Mouse (Mus musculus) limb, embryonic 13.5 days (tissue): ENCODE measurements around the gene Anks1b. TPM values are rescaled to one million over a fixed set of nuclear protein-coding genes. Genes with fewer than 3 reads are reported as not detected.

Experiments
- ATAC-seq: fragments of 200-750 bp; cut with Nextera tagmentation; 2 replicates; pipeline ENCODE4 v1.8.0; 2017; ENCODE audit warnings: low read depth, moderate number of reproducible peaks, moderate TSS enrichment; ENCODE audit not compliant: low FRiP score
- H3K27ac ChIP-seq: fragments of 300-500 bp; sonication (generic); 2 replicates; pipeline ENCODE4 v1.5.1; 2015; ENCODE audit warnings: inconsistent platforms, mild to moderate bottlenecking, moderate library complexity
- H3K27me3 ChIP-seq: fragments of 300-500 bp; sonication (generic); 2 replicates; pipeline ENCODE4 v1.6.1; 2015; ENCODE audit warnings: mild to moderate bottlenecking, inconsistent platforms
- H3K36me3 ChIP-seq: fragments of 300-500 bp; sonication (generic); 2 replicates; pipeline ENCODE4 v1.6.1; 2015; ENCODE audit warnings: inconsistent platforms, mild to moderate bottlenecking, moderate library complexity
- H3K4me1 ChIP-seq: fragments of 300-500 bp; sonication (generic); 2 replicates; pipeline ENCODE4 v1.6.1; 2015; ENCODE audit warnings: inconsistent platforms
- H3K4me2 ChIP-seq: fragments of 300-500 bp; sonication (generic); replicated peaks from 2 replicates; pipeline ENCODE4 v1.6.1; 2015; ENCODE audit warnings: inconsistent platforms, mild to moderate bottlenecking, moderate library complexity
- H3K4me3 ChIP-seq: fragments of 300-500 bp; sonication (generic); 2 replicates; pipeline ENCODE4 v1.5.1; 2015; ENCODE audit warnings: moderate library complexity, mild to moderate bottlenecking, inconsistent platforms
- H3K9ac ChIP-seq: fragments of 300-500 bp; sonication (generic); 2 replicates; pipeline ENCODE4 v1.6.1; 2015; ENCODE audit warnings: mild to moderate bottlenecking, inconsistent platforms
- H3K9me3 ChIP-seq: fragments of 300-500 bp; sonication (generic); 2 replicates; pipeline ENCODE4 v1.6.1; 2016; ENCODE audit warnings: inconsistent platforms
- WGBS: fragments of 180-500 bp; shearing (Covaris S2); methylation state at CpG from one replicate; pipeline ENCODE4 v1.1.7; 2015; 5-methylcytosine and 5-hydroxymethylcytosine counted together
- polyA plus RNA-seq: library from polyadenylated mRNA; unstranded; fragments of >200 nt; fragmentation: Nextera tagmentation; extraction: Ambion mirVana; gene quantifications from 2 replicates; pipeline ENCODE4 v1.2.1, GENCODE M21; 2015

Gene Anks1b
- polyA plus RNA-seq, 1 experiment from 2014 or later = 2.9 TPM

DNA sequence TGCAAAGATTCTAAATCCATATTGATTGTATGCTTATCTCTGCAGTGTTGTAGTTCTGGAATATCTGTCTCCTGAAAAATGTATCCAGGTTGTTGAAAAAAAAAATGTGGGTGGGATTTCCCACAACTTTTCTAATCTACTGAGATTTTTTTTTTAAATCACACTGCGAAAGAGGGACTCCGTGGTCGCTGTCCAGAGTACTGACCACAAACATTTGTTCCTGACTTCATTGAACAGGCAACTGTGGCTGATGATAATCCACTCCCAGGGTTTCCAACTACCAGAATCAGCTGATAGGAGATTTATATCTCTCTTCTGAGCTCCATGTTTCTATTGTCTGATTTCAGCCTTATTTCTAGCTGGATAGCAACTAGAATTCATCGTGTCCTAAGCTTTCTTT is 950.1 kb downstream of the Anks1b start:
- Histone ChIP-seq H3K36me3 (no peaks in the 10 kb centered on the region), H3K9ac (no peak overlapping the region), H3K4me3 (no peak overlapping the region), H3K27me3 (peaks cover 52% of the 10 kb centered on the region), H3K4me2 (no peak overlapping the region), H3K27ac (no peak overlapping the region), H3K4me1 (no peaks in the 10 kb centered on the region), H3K9me3 (no peaks in the 10 kb centered on the region)
- 10% methylated on average over 4 of the region's 4 CpGs for WGBS
- no peak for ATAC-seq

DNA sequence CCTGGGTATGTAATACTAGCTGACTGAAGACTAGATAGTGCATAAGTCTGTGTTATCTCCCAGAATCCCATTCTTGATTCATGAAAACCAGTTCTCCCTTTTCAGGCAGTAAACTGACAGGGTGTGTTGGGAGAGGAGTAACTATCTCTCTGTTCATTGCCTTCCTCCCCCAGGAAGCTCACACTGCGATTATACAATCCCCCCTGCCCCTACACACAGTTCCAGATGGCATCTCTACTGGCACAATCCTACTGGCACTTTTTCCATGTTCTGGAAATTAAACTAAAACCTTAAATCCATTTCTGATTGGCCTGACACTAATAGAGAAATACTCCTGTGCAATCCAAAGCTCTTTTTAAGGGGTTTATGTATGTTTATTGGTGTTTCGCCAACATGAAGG is 951.4 kb downstream of the Anks1b start:
- 85% methylated on average over 2 of the region's 2 CpGs for WGBS
- Histone ChIP-seq H3K9me3 (no peaks in the 10 kb centered on the region), H3K27me3 (peaks cover 55% of the 10 kb centered on the region), H3K36me3 (no peaks in the 10 kb centered on the region), H3K27ac (no peak overlapping the region), H3K9ac (no peak overlapping the region), H3K4me1 (peaks cover 4% of the 10 kb centered on the region; the same call in 1 of the 2 replicates), H3K4me2 (no peak overlapping the region), H3K4me3 (no peak overlapping the region)
- no peak for ATAC-seq

DNA sequence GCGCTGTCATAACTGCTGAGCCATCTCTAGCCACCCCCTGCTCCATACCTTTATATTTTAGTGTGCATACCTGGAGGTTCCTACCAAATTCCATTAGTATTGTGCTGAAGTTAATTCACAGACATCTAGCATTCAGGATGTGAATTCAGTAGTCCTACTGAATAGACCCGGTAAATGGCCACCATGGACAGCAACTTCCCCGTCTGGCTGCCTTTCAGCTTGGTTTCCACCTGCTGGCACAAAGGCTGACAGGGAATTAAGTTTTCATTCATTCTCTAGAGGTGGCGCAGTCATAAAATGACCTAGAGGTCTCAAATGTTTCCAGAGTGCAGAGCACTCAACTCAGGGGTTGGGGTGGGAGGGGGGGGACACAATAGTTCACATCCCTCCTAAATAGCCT is 953.6 kb downstream of the Anks1b start:
- Histone ChIP-seq H3K27ac (no peak overlapping the region), H3K27me3 (peaks cover 75% of the 10 kb centered on the region), H3K9ac (no peak overlapping the region), H3K36me3 (no peaks in the 10 kb centered on the region), H3K9me3 (no peaks in the 10 kb centered on the region), H3K4me3 (no peak overlapping the region), H3K4me1 (peaks cover 4% of the 10 kb centered on the region; the same call in 1 of the 2 replicates), H3K4me2 (no peak overlapping the region)
- no peak for ATAC-seq
- 14% methylated on average over 4 of the region's 4 CpGs for WGBS

DNA sequence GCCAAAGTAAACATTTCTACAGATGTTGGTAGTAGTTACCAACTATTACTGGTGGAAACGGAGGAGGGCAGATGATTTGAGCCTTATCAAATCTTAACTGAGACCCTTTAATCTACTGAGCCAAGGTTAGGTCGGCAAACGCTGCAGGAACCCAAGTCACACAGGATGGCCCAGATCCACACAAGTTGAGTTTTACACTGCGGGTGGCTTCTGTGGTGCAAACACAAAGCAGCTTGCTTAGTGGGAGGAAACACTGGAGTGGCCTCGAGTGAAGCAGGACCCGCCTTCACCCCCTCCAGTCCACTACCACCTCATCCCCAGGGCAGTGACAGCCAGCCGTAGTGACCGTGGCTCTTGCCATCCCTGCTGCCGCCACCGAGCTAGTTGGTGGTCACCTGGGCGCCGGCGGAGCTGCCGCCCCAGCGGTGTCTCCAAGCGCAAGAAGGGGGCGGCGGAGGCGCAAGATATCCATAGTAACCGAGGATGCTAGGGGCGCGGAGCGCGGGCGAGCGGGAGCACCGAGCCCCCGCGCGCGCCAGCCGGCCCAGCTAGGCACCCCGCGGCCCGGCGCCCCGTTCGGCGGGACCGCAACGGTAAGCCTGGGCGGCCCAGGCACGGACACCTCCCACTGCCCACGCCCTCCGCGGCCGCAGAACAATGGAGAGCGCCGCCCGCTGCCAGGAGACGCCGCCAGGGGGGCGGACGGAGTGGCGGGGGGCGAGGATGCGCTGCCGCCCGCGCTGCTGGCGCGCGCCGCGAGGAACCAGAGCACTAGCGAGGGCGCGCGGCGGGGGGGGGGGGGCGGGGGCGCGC is 955.5 kb downstream of the Anks1b start:
- H3K4me3 ChIP-seq = peak overlapping the region; percentile 59
- H3K4me1 ChIP-seq = peaks cover 4% of the 10 kb centered on the region; the same call in 1 of the 2 replicates
- no peaks in the 10 kb centered on the region for H3K36me3 ChIP-seq
- peaks cover 88% of the 10 kb centered on the region for H3K27me3 ChIP-seq
- no peaks in the 10 kb centered on the region for H3K9me3 ChIP-seq
- peak; percentile 70 for ATAC-seq
- peak overlapping the region; percentile 95 for H3K4me2 ChIP-seq
- H3K9ac ChIP-seq = peak overlapping the region; percentile 54
- H3K27ac ChIP-seq = no peak overlapping the region
- WGBS = 2% methylated on average over 41 of the region's 73 CpGs

DNA sequence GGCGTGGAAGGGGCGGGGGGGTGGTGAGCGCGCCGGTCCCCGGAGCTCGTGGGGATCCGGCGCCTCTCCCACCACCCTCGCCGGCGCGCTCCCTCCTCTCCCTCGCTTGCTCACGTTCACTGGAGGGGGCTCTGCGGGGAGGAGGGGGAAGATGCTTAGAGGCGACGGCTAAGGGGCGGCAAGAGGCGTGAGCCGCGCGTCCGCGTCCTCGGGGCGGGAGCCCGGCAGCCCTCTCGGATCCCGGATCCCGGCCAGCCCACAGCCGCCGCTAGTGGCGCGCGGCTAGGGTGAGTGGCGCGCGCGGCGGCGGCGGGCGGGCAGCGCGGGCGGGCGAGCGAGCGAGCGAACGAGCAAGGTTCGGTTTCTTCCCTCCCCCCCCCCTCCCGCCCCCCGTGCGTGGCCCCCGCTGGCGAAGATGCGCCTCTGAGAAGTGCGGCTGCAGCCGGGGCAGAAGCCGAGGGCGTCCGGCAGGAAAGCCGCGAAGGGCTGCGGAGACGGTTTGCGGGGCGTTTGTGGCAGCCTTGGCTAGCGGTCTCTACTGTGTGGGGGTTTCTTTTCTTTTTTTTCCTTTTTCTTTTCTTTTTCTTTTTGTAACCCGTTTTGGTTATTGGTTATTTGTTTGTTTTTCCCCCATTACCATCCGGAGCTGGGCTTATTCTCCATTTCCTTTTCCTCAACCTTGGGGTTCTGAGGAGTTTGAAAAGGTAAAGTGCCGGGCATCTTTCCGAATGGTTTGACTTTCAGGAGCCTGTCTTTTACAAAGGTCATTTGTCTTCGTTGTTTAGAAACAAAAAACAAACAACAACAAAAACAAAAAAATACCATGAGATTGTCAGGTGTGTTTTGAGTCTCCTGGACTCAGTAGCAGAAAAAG is 956.3 kb downstream of the Anks1b start:
- under 1% methylated on average over 21 of the region's 76 CpGs for WGBS
- H3K36me3 ChIP-seq = no peaks in the 10 kb centered on the region
- ATAC-seq = peak; percentile 72; the same call in 1 of the 2 replicates
- H3K4me3 ChIP-seq = peak overlapping the region; percentile 59
- H3K4me2 ChIP-seq = peak overlapping the region; percentile 95
- peak overlapping the region; percentile 54 for H3K9ac ChIP-seq
- peaks cover 4% of the 10 kb centered on the region; the same call in 1 of the 2 replicates for H3K4me1 ChIP-seq
- peaks cover 90% of the 10 kb centered on the region for H3K27me3 ChIP-seq
- H3K9me3 ChIP-seq = no peaks in the 10 kb centered on the region
- no peak overlapping the region for H3K27ac ChIP-seq

DNA sequence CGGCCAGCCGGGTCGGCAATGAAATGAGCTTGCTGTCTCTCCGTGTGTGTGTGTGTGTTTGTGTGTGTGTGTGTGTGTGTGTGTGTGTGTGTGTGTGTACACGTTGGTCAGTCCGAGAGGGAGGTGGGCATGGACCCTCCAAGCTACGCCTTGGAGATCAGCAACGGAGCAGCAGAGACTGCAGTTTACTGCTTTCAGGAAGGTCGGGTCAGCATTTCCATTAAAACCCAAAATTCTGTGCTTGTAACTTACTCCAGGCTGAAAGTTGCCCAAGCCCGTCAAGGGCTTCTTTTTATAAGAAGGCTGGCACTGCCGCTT is 956.9 kb downstream of the Anks1b start:
- no peak overlapping the region for H3K9ac ChIP-seq
- H3K27me3 ChIP-seq = peaks cover 89% of the 10 kb centered on the region
- peak overlapping the region; percentile 95 for H3K4me2 ChIP-seq
- no peaks in the 10 kb centered on the region for H3K36me3 ChIP-seq
- H3K9me3 ChIP-seq = no peaks in the 10 kb centered on the region
- ATAC-seq = no peak
- H3K4me1 ChIP-seq = peaks cover 4% of the 10 kb centered on the region; the same call in 1 of the 2 replicates
- WGBS = 2% methylated on average over 11 of the region's 11 CpGs
- no peak overlapping the region for H3K27ac ChIP-seq
- peak overlapping the region; percentile 59 for H3K4me3 ChIP-seq

DNA sequence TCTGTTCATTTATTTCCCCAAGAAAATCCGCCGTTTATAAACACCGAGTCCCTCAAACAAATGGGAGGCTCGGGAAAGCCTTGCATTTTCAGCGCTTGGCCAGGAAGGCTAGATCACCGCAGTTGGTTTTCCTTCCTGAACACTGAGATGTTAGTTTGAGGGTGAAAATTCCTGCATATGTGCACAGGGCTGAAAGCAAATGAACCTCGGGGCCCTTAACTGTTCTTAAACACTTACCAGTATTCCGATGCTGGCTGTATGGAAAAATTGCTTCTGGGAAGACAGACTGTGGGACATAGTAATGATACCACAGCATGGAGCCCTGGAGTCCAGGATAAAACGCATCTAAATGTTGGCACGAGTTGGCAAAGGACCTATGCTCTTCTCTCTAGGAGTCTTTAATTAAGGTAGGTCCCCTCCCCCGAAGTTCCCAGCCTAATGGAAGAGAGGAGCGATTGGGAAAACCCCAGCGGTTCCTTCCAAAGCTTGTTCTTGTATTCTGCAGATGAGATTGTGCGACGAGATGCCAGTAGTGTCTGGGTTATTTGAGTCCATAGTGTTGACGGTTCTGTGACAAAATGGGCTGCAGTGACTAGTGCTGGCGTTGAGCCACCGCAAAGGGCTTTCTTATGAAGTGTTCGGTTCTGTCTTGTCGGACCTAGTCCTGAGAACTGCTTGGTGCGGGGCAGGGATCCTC is 957.4 kb downstream of the Anks1b start:
- WGBS = 3% methylated on average over 21 of the region's 21 CpGs
- H3K4me3 ChIP-seq = peak overlapping the region; percentile 59
- 0 out of 2 replicates have a peak overlapping the region, but pooled peaks have one; percentile 95 for H3K4me2 ChIP-seq
- no peaks in the 10 kb centered on the region for H3K9me3 ChIP-seq
- H3K27me3 ChIP-seq = peaks cover 88% of the 10 kb centered on the region
- no peak overlapping the region for H3K27ac ChIP-seq
- no peak overlapping the region for H3K9ac ChIP-seq
- no peaks in the 10 kb centered on the region for H3K36me3 ChIP-seq
- H3K4me1 ChIP-seq = peaks cover 4% of the 10 kb centered on the region; the same call in 1 of the 2 replicates
- no peak for ATAC-seq

DNA sequence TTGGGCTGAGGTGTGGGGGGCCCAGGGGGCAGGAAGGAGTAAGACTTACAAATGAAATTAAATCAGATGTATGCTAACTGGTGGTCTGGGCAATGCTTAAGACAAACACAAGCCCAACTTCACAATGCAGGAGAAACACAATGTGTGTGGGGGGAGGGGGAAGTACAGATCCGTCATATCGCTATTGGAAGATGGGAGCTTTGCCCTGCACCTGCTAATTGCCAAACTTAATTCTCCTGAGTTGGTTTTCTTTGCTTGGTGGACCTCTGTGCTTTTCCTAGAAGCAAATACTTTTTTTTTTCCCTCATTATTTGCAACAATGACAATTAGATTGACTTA is 957.9 kb downstream of the Anks1b start:
- Histone ChIP-seq H3K36me3 (no peaks in the 10 kb centered on the region), H3K9me3 (no peaks in the 10 kb centered on the region), H3K27ac (no peak overlapping the region), H3K4me1 (peaks cover 4% of the 10 kb centered on the region; the same call in 1 of the 2 replicates), H3K9ac (no peak overlapping the region), H3K27me3 (peaks cover 84% of the 10 kb centered on the region), H3K4me2 (no peak overlapping the region), H3K4me3 (peak overlapping the region; percentile 59; the same call in 1 of the 2 replicates)
- 14% methylated on average over 2 of the region's 2 CpGs for WGBS
- no peak for ATAC-seq

DNA sequence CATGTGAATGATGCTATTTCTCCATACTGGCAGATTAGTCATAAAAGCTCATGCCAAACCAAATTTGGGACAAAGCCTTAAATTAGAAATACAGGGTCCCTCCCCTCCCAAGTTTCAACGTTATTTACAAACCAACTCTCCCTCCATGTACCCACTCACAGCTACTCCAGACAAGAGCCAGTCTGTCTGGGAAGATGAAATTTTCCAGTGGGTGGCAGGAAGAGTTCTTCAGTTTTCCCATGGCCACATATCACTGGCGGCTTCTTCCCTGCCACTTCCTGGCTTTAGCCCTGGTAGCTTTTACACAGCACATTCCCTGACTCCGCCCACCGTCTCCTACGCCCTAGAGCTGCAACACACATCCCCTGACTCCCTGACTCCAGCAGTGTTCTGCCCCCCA is 961.0 kb downstream of the Anks1b start:
- peaks cover 69% of the 10 kb centered on the region for H3K27me3 ChIP-seq
- H3K4me2 ChIP-seq = no peak overlapping the region
- no peak overlapping the region for H3K4me3 ChIP-seq
- no peaks in the 10 kb centered on the region for H3K36me3 ChIP-seq
- no peak for ATAC-seq
- 21% methylated on average over 5 of the region's 5 CpGs for WGBS
- H3K9ac ChIP-seq = no peak overlapping the region
- H3K27ac ChIP-seq = no peak overlapping the region
- H3K9me3 ChIP-seq = no peaks in the 10 kb centered on the region
- no peaks in the 10 kb centered on the region for H3K4me1 ChIP-seq

DNA sequence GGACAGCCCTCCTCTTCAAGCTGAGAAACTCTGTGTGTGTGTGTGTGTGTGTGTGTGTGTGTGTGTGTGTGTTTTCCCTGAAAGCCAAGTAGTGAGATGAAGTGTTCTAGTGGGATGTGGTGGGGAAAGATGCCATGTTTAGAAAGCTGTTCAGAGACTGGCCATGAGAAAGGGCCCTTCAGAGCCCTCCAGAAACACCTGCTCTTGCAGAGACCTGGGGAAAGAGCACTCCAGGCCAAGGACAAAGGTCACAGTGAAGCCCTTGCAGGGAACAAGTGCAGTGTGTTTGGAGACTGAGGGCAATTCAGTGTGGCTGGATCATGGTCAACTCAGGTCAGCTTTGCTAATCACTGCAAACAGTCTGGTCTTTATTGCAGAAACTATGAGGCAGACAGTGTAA is 961.9 kb downstream of the Anks1b start:
- no peak overlapping the region for H3K9ac ChIP-seq
- no peak for ATAC-seq
- no peak overlapping the region for H3K4me2 ChIP-seq
- H3K27ac ChIP-seq = no peak overlapping the region
- H3K4me1 ChIP-seq = no peaks in the 10 kb centered on the region
- no peaks in the 10 kb centered on the region for H3K36me3 ChIP-seq
- peaks cover 60% of the 10 kb centered on the region for H3K27me3 ChIP-seq
- H3K9me3 ChIP-seq = no peaks in the 10 kb centered on the region
- H3K4me3 ChIP-seq = no peak overlapping the region

DNA sequence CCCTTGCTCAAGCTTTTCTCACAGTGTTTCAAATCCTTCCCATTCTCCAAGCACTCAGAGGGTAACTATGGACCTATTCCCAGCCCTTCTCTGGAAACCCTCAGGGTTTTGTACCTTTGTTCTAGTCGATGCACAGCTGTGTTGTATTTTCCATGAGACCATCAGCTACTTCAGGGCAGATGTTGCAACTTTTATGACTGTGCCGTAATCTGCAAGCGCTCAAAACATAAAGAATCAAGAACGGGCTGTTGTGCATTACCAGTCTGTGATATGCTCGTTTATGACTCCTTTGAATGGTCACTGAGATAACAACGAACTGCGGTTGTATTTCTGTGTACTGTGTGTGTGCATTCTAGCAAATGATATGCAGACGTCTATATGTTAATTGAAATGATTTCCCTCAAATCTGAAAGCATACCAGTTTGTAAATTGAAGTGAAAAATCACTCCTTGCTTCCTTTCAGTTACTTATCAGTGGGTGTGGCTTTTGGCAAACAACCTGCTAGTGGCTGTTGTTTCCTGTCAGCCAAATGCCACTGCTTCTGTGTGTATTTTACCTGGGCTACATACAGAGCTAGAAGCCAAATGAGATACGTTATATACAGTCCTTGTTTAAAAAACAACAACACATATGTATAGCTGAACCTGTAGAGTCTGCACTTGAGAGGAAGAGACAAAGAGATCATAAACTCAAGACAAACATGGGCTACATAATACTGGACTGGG is 966.5 kb downstream of the Anks1b start:
- peaks cover 7% of the 10 kb centered on the region; the same call in 1 of the 2 replicates for H3K9me3 ChIP-seq
- ATAC-seq = no peak
- WGBS = 69% methylated on average over 9 of the region's 9 CpGs
- peaks cover 22% of the 10 kb centered on the region for H3K27me3 ChIP-seq
- no peak overlapping the region for H3K27ac ChIP-seq
- no peak overlapping the region for H3K4me3 ChIP-seq
- no peaks in the 10 kb centered on the region for H3K36me3 ChIP-seq
- H3K4me1 ChIP-seq = no peaks in the 10 kb centered on the region
- H3K4me2 ChIP-seq = no peak overlapping the region
- no peak overlapping the region for H3K9ac ChIP-seq
